Mouse (Mus musculus) layer of hippocampus, postnatal 25 days (tissue): ENCODE measurements around the gene Frmd3. TPM values are rescaled to one million over a fixed set of nuclear protein-coding genes. Genes with fewer than 3 reads are reported as not detected.

ENCODE experiments used
- total RNA-seq, 2 experiments: library from RNA; stranded (reverse); gene quantifications; 2 replicates each; pipeline ENCODE4 v1.2.3; 2021

Gene Frmd3
- total RNA-seq, 2 experiments from 2014 or later: 3.9 to 5.1 TPM

Other genes starting within 250 kb of the Frmd3 start
- under 1 TPM; 0.12 to 0.21 TPM for gene Rasef, start 222.4 kb upstream of the Frmd3 start, total RNA-seq
- not detected for gene Gm11758, start 137.2 kb upstream of the Frmd3 start, total RNA-seq
- gene Gm11757, start 122.3 kb upstream of the Frmd3 start, total RNA-seq: not detected
- gene Gm13871, start 107.5 kb upstream of the Frmd3 start, total RNA-seq: not detected
- not detected for gene Gm11756, start 92.7 kb upstream of the Frmd3 start, total RNA-seq
- not detected for gene 2310002L09Rik, start 62.6 kb upstream of the Frmd3 start, total RNA-seq
- gene Kdm4c, start 229.1 kb downstream of the Frmd3 start, total RNA-seq: 10 to 100 TPM; 23.6 to 26.1 TPM